Mouse (Mus musculus): ENCODE measurements at regions not wholly inside any gene's neighbourhood (a gene's known extent, or its start where the extent isn't known, plus 50 kb on each side); places are given as distances from the start of the nearest gene placed in this dataset.
A peak's percentile ranks its signal among the peaks of the same experiment; 100 is the strongest.

DNA sequence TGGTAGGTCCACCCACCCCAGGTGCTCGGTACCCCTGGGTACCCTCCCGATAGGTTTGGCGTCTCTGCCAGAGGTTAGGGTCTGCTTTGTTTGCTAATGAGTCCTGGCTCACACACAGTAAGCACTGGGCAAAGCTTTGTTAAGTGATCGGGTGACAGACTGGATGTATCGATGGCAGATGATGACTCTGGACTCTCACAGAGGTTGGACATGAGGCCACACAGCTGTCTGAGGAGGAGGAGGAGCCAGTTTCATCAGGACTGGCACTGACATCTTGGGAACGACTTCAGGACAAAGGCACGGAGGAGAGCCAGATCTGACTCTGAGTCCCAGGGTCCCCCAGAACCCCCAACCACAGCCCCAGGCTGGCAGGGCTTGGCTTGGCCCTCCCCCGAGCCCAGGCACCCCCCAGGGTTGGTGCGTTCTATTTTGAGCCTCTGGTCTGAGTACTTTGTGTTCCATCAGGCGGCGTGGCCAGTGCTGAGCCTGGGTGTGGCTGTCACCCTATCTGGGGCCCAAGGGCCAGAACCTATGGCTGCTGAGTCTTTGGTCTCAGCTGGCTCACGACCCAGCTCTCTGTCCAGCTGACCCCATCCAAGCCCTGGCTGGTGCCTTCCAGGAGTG is 67.6 kb upstream of the Tmem189 start:
- DNase-seq (ENCODE audit: low spot score) = no peak

DNA sequence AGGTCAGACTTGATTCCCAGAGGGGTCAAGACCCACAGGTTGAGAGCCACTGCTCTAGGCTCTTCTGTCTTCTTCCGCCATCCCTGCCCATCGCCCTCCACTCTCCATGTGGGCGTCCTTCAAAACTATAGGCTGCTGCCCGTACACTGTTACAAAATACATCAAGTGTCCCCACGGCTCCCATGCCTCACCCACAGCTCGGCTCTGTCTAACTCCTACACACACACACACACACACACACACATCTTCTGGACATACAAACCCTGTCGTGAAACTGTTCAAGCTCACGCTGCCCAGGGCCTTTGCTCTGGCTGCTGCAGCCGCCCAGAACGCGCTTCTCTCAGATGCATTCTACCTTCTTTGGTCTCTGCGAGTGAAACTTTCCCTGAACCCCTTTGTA is 67.1 kb upstream of the Tmem189 start:
- DNase-seq (ENCODE audit: low spot score) = no peak

DNA sequence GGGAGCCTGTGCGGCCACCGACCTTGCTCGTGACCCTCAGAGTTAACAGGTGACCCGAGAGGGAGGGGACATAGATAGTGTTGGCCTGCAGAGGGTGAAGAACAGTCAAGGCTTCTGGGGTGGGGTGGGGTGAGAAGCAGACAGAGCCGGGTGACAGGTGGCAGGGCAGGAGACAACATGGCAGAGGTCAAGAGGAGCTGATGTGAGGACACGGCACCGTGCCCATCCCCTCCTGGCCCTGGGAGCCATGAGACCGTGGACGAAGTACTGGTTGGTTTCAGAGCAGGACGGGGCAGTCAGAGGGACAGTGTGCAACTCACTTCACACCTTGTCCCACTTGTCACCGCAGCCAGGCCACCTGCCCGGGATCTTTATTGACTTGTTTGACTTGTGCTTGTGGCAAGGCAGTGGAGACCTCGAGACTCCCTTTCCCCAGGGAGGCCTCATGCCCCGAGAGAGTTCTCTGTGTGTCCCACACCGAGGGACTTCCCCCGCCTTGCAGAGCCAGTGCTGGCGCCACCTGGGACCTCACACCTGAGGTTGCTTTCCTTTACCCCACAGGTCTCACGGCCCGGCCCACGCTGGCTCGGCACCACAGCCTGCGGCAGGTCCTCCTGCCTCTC is 65.4 kb upstream of the Tmem189 start:
- no peak for DNase-seq (ENCODE audit: low spot score)

DNA sequence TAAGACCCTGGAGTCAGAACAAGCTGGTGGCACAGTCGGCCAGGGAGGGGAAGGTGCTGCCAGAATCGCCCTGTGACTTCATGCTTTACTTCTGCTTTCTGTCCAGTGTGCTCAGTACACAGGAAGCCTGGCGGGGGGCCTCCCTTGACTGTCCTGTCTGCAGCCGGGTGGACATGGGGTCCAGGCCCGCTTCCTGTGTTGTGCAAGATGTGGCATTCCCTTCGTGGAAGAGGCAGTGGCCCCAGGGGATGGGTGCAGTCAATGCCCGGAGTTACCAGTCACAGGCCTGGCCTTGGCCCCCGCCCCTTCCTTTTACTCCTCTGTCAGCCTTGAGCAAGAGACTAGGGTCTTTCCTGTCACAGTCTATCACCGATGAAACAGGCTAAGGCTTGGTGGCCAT is 64.3 kb upstream of the Tmem189 start:
- DNase-seq (ENCODE audit: low spot score) = peak; percentile 81

DNA sequence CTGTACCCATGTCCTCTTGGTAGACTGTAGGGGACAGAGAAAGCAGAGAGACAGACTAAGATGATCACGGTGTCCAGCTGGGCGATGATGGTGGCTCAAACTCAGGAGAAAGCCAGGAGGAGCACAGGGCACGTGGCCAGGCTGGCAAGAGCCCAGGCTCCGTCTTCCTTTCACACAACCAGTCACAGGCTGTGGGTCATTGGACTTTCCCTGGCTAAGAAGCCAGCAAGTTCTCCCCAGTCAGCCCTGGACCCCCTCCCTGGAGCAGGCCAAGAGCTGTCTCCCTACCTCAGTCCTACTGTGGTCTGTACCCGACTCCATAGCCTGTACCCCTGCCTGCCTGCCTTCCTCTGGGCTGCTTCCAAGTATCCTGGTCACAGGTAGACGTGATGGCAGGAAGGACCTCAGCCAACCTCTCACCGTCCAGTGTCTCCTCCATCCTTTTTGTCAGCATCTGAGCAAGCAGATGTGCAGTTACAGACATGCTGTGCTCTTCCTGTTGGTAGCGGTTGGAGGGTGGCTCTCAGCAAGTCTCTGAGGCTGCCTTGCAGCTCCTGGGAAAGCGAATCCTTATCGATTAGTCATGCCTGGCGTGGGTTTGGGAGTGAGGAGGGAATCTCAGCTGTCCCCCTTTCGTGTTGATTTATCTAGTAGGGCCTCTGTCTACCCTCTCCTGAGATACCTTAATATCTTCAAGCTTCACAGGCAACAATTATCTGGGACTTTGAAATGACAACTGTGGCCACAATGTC is 63.4 kb upstream of the Tmem189 start:
- peak; percentile 60 for DNase-seq (ENCODE audit: low spot score)

DNA sequence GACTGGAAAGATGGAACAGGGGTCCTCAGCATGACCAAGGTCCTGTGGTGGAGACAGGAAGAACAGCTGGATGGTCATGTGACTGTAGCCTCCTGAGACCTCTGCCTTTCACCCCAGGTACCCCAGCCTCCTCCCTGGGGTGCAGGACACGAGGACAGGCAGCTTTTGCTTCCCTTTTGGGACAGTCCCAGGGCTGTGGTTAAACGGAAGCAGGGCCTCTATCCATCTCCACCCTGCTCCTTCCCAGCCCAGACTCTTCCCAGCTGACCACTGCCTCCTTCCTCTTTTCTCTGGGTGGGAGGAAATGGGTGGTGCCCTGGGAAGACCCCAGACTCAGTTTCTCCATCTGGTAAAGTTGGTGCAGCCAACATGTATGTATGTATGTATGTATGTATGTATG is 62.0 kb upstream of the Tmem189 start:
- DNase-seq (ENCODE audit: low spot score) = no peak

DNA sequence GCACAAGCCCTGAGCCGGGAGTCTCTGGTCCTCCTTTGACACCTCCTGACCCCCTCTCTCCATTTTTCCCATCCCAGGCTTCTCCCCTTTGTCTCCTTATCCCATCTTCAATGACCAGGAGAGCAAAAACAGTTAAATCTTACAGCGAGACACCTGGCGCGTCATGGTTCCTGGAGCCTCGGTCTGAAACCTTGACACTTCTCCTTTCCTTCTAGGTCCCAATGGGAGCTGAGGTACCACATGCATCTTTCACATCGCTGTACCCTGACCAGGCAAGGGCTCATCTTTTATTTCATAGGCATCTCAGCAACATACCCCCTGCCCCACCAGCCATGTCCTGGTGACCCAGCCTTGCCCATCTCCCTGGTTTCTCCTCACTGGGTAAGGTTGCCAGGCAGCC is 58.7 kb upstream of the Tmem189 start:
- DNase-seq (ENCODE audit: low spot score) = no peak

DNA sequence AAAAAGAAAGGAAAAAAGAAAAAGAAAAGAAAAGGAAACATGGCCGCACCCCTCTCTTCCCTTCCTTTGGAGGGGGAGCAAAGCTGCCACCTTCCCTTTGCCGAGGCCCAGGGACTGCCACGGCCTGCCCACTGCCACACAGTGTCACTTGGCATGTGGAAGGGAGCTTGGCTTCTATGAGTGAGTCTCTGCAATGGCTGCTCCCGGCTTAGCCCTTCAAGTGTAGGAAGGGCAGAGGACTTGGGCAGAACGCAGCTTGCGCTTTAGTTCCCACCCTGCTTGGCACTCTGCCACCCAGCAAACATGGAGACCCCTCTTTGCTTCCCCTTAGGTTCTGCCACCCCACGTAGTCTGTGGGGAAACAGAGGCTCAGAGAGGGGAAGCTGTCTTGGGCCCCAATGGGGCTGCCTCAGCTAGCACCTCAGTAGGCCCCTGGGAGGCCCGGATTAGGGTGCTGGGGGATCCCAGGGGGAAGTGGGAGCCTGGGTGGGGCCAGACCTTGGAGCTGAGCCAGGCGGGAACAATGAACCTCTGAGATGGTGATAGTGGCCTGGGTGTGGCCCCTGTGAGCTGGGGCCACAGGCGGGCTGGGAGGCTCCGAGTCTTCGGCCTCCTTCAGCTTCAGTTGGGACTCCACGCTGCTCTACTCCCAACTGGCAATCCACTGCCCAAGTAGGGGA is 57.7 kb upstream of the Tmem189 start:
- DNase-seq (ENCODE audit: low spot score) = no peak

DNA sequence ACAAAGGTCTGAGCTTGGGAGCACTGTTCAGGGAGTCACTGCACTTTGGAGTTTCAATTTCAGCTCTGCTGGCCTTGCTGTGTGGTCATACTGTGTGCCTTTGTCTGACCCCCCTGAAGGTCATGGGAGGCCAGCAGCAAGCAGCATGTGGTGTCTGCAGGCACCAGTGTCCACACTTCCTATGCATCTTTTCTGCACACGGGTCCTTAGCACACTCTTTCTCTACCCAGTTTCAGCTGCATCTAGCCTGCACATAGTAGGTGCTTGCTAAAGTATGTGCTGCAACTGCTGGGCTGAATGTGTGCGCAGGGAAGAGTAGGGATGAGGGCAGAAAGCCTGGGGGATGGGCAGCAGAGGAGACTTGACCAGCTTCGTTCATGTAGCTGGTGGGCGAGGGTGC is 56.7 kb upstream of the Tmem189 start:
- DNase-seq (ENCODE audit: low spot score) = no peak

DNA sequence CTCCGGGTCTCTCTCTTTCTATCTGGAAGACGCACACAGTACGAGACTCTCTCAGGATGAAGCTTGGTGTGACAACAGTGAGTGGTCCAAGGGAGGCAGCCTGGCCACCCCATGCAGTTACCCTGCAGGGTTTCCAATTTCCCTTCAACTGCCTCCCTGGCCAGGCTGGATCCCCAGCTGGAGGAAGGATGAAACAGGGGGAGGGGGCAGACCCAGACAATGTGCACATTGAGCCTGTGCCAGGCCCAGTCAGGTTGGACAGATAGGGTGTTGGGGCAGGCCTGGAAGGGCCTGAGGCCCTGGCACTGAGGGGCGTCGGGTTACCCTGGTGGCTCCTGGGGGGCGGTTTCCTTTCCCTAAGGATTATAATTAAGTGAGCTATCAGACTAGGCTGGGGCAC is 55.8 kb upstream of the Tmem189 start:
- no peak for DNase-seq (ENCODE audit: low spot score)

DNA sequence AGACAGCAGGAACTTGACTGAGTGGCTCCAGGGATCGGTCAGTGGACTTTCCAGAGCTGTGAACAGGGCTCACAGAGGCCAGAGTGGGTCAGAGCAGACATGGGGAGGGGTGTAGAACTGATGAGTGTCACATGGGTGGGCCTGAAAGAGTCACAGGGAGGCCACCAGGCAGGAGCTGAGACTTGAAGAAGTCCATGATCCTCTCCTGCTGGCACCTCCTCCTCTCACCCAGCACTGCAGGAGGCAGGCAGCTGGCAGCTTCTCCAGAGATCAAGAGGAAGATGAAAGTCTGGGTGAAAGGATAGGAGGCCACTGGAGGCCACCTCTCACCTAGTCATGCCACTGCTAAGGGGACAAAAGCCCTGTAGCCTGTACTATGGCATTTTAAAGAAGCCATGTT is 54.5 kb upstream of the Tmem189 start:
- no peak for DNase-seq (ENCODE audit: low spot score)

DNA sequence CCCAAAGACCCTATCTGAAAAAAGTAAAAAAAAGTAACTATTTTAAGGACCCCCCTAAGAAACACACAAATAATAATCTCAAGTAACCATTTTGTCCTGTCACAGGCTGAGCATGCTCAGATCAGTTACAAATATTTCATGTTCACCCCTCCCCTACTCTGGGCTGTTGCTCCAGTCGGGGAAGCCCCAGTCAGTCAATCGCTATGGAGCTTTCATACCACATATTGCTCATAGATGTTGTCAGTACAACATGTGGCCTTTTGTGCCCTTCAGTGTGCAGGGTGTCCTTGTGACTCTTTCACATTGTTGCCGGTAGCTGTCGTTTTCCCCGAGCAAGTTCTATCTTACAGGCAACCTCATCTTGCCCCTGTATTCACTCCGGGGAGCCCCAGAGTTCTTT is 52.9 kb upstream of the Tmem189 start:
- no peak for DNase-seq (ENCODE audit: low spot score)

DNA sequence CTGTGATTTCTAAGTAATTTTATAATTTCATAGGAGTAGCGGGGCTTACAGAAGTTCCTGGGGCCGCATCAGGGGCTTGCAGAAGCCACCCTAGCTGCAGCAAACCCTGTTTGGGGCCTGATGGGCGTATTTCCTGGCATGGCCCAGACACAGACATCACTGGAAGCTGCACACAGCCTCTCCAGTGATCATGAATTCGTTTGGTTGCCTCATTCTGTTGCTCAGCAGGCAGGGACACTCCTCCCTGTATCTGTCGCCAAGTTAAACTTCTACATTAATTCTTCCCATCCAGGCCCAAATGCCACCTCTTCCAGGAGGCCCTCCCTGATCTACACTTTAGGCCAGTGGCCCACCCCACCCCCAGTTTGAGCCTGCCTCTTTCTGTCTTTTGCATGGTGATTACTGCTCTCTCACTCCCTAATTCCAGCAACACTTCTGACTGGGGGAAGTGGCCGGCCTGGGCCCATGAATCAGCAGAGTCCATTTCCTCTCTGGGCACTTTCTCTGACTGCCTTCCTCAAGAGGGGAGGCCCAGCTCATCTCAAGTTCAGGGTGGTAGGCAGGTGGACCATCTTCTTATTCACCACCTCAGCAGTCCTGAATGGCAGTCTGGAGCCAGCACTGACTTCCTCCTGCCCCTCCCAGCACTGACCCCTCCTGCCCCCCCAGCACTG is 51.0 kb upstream of the Tmem189 start:
- DNase-seq (ENCODE audit: low spot score) = no peak
